Mouse (Mus musculus): ENCODE measurements around the gene Gm9049. TPM values are rescaled to one million over a fixed set of nuclear protein-coding genes. Genes with fewer than 3 reads are reported as not detected.
A peak's percentile ranks its signal among the peaks of the same experiment; 100 is the strongest.
"Not testable (repeated sequence)": the region's sequence is repeated elsewhere in the genome, so short reads cannot be mapped to it uniquely, and the experiment has no call there.

The Gm9049 gene
- polyA plus RNA-seq (2015; fragmentation: Nextera tagmentation; extraction: Ambion mirVana) = 0.09 and 0.11 TPM in 2 replicates

- not testable (repeated sequence) for H3K9me3 ChIP-seq; H3K27me3 ChIP-seq; H3K27ac ChIP-seq; H3K4me2 ChIP-seq (replicated peaks); H3K4me3 ChIP-seq; H3K9ac ChIP-seq; H3K4me1 ChIP-seq; ATAC-seq (ENCODE audit: low FRiP score, low read depth); H3K36me3 ChIP-seq
- WGBS = 89% methylated on average over 1 of the region's 11 CpGs
These were observed at the start of gene Gm9049 for GRCm38 (mm10) chr10:118354005-118354404. TSS of gene Gm9049 (minus strand) at chr10:118354105.

- no peaks in the 10 kb centered on the region for H3K36me3 ChIP-seq
- no peak for ATAC-seq (ENCODE audit: low FRiP score, low read depth)
- H3K4me2 ChIP-seq (replicated peaks) = no peak overlapping the region
- no peak overlapping the region for H3K9ac ChIP-seq
- no peak overlapping the region for H3K27ac ChIP-seq
- no peaks in the 10 kb centered on the region for H3K4me1 ChIP-seq
- no peaks in the 10 kb centered on the region for H3K27me3 ChIP-seq
- H3K9me3 ChIP-seq = no peaks in the 10 kb centered on the region
- no peak overlapping the region for H3K4me3 ChIP-seq
- WGBS = 89% methylated on average over 16 of the region's 16 CpGs
These were observed 46.0 kb upstream of the Gm9049 start for GRCm38 (mm10) chr10:118399917-118400316.

- Histone ChIP-seq H3K27ac (no peak overlapping the region), H3K9ac (no peak overlapping the region), H3K4me2 (replicated peaks) (peak overlapping the region; percentile 47), H3K9me3 (0 out of 2 replicates have a peak, but pooled peaks cover 2% of the 10 kb centered on the region), H3K4me1 (no peaks in the 10 kb centered on the region), H3K36me3 (no peaks in the 10 kb centered on the region), H3K27me3 (no peaks in the 10 kb centered on the region), H3K4me3 (no peak overlapping the region)
- WGBS = 8% methylated on average over 10 of the region's 10 CpGs
- ATAC-seq (ENCODE audit: low FRiP score, low read depth) = peak; percentile 87
These were observed 16.5 kb upstream of the Gm9049 start for GRCm38 (mm10) chr10:118370443-118370842.

GRCm38 (mm10) chr10:118369518-118369917 is 15.6 kb upstream of the Gm9049 start:
- WGBS = 88% methylated on average over 9 of the region's 9 CpGs
- Histone ChIP-seq H3K4me2 (replicated peaks) (no peak overlapping the region), H3K27me3 (no peaks in the 10 kb centered on the region), H3K9me3 (0 out of 2 replicates have a peak, but pooled peaks cover 2% of the 10 kb centered on the region), H3K4me1 (no peaks in the 10 kb centered on the region), H3K9ac (no peak overlapping the region), H3K36me3 (no peaks in the 10 kb centered on the region), H3K27ac (no peak overlapping the region), H3K4me3 (no peak overlapping the region)
- no peak for ATAC-seq (ENCODE audit: low FRiP score, low read depth)

GRCm38 (mm10) chr10:118348579-118348978 is 5.3 kb downstream of the Gm9049 start, which contains the start of gene Gm9048:
TSS of gene Gm9048 (minus strand) at chr10:118348679.
- WGBS = 71% methylated on average over 1 of the region's 14 CpGs
- H3K27me3 ChIP-seq = not testable (repeated sequence)

GRCm38 (mm10) chr10:118343155-118343554 is 10.8 kb downstream of the Gm9049 start, which contains the start of gene Gm9046:
TSS of gene Gm9046 (minus strand) at chr10:118343255.
- H3K36me3 ChIP-seq; H3K9me3 ChIP-seq; H3K4me3 ChIP-seq; H3K27ac ChIP-seq; ATAC-seq (ENCODE audit: low FRiP score, low read depth); H3K9ac ChIP-seq; H3K4me1 ChIP-seq; H3K4me2 ChIP-seq (replicated peaks); H3K27me3 ChIP-seq: not testable (repeated sequence)
- no CpG with 5 or more reads among the region's 14 CpGs for WGBS

More at GRCm38 (mm10) chr10:118348579-118348978, 5.3 kb downstream of the Gm9049 start, which contains the start of gene Gm9048:
- not testable (repeated sequence) for ATAC-seq (ENCODE audit: low FRiP score, low read depth); H3K9ac ChIP-seq; H3K9me3 ChIP-seq; H3K36me3 ChIP-seq; H3K27ac ChIP-seq; H3K4me2 ChIP-seq (replicated peaks); H3K4me1 ChIP-seq; H3K4me3 ChIP-seq

- H3K9me3 ChIP-seq; H3K9ac ChIP-seq; H3K27ac ChIP-seq; ATAC-seq (ENCODE audit: low FRiP score, low read depth); H3K4me1 ChIP-seq; H3K27me3 ChIP-seq; H3K36me3 ChIP-seq; H3K4me3 ChIP-seq; H3K4me2 ChIP-seq (replicated peaks): not testable (repeated sequence)
- WGBS = no CpG with 5 or more reads among the region's 14 CpGs
These were observed 16.2 kb downstream of the Gm9049 start, which contains the start of gene Gm9045 for GRCm38 (mm10) chr10:118337731-118338130. TSS of gene Gm9045 (minus strand) at chr10:118337831.

GRCm38 (mm10) chr10:118332308-118332707 is 21.6 kb downstream of the Gm9049 start, which contains the start of gene Gm9044:
TSS of gene Gm9044 (minus strand) at chr10:118332408.
- H3K9me3 ChIP-seq; H3K9ac ChIP-seq; H3K27me3 ChIP-seq; H3K4me1 ChIP-seq; ATAC-seq (ENCODE audit: low FRiP score, low read depth); H3K4me2 ChIP-seq (replicated peaks); H3K27ac ChIP-seq; H3K36me3 ChIP-seq; H3K4me3 ChIP-seq: not testable (repeated sequence)
- no CpG with 5 or more reads among the region's 14 CpGs for WGBS

- H3K9ac ChIP-seq; H3K4me2 ChIP-seq (replicated peaks); H3K36me3 ChIP-seq; H3K27me3 ChIP-seq; H3K27ac ChIP-seq; H3K9me3 ChIP-seq; H3K4me3 ChIP-seq; H3K4me1 ChIP-seq; ATAC-seq (ENCODE audit: low FRiP score, low read depth): not testable (repeated sequence)
- whole genome bisulfite sequencing = no CpG with 5 or more reads among the region's 11 CpGs
These were observed 27.0 kb downstream of the Gm9049 start, which contains the start of gene Gm9040 for GRCm38 (mm10) chr10:118326869-118327268. TSS of gene Gm9040 (minus strand) at chr10:118326969.

GRCm38 (mm10) chr10:118319024-118319423 is 34.9 kb downstream of the Gm9049 start:
- no peak overlapping the region for H3K4me3 ChIP-seq
- no peaks in the 10 kb centered on the region for H3K4me1 ChIP-seq
- no peaks in the 10 kb centered on the region for H3K27me3 ChIP-seq
- no peaks in the 10 kb centered on the region for H3K36me3 ChIP-seq
- H3K4me2 ChIP-seq (replicated peaks) = no peak overlapping the region
- H3K27ac ChIP-seq = no peak overlapping the region
- no peaks in the 10 kb centered on the region for H3K9me3 ChIP-seq
- 85% methylated on average over 8 of the region's 8 CpGs for WGBS
- no peak for ATAC-seq (ENCODE audit: low FRiP score, low read depth)
- no peak overlapping the region for H3K9ac ChIP-seq

- not testable (repeated sequence) for H3K9me3 ChIP-seq; ATAC-seq (ENCODE audit: low FRiP score, low read depth); H3K27ac ChIP-seq; H3K4me3 ChIP-seq; H3K4me1 ChIP-seq; H3K36me3 ChIP-seq; H3K27me3 ChIP-seq; H3K4me2 ChIP-seq (replicated peaks); H3K9ac ChIP-seq
- WGBS = 48% methylated on average over 2 of the region's 2 CpGs
These were observed 51.8 kb downstream of the Gm9049 start for GRCm38 (mm10) chr10:118302133-118302532.
